Mouse (Mus musculus): ENCODE measurements around the gene Pld5. TPM values are rescaled to one million over a fixed set of nuclear protein-coding genes. Genes with fewer than 3 reads are reported as not detected.

Pld5 gene
- total RNA-seq (2023) = 1 to 10 TPM; 1.1 to 1.6 TPM

DNA sequence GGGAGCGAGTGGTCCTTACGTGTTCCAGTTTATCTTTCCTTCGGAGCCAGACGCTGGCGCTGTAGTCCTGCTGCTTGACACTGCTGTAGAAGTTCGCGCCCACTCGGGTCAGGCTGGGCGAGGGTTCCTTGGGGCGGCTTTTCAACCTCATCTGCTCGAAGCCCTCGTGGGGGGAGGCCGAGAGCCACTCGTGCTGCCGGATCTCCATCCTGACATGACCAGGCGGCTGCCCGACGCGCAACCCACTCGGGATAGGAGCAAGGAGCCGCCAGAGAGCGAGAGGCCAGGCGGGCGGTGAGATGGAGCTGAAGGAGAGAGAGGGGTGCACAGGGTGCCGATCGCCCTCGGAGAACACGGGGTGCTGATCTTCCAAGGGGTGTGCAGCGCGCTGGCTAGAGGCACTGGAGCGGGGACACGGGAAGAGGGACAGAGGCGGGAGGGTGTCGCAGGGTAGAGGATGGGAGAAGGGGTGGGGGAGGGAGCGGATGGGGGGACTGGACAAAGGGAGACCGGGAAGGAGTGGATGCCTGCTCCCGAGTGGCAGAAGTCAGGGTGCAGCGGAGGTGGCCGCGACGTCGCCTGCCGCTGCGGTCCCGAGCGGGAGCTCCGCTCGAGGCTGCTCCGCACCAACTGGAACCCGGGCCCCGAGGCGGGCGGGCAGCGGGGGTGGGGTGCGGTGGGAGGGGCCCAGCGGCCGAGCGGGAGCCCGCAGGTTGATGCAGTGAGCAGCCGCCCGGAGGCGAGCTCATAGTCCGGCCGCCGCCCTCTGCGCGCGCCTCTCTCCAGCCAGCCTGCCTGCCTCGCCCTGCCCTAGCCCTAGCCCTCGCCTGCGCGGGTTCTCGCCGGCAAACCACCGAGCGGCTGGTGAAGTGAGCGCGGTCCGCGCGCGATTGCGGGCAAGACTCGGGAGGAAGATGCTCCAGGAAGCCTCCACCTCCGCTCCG, at the start of gene Pld5:
Pld5 (minus strand) TSS at position 646 of the 944 bp plus-strand sequence.

GRCm38 (mm10) chr1:175979014-175979413, 296.1 kb downstream of the Pld5 start, which contains the start of gene Rbm8a2:
Rbm8a2 (minus strand) TSS chr1:175979114.

GRCm38 (mm10) chr1:175920029-175920428, 355.1 kb downstream of the Pld5 start, which contains the start of gene Gm38100:
Gm38100 (plus strand) TSS chr1:175920329.

